Mouse (Mus musculus) cortical plate, adult 2 months (tissue): ENCODE measurements around the gene Susd1.

ENCODE experiments used
- CTCF ChIP-seq: fragments of 200-500 bp; IDR thresholded peaks from 2 replicates; pipeline ENCODE4 v1.5.1; 2011; ENCODE audit warnings: mild to moderate bottlenecking, control low read depth, low read length; ENCODE audit not compliant: insufficient read depth; ENCODE audit errors: extremely low read depth
- POLR2A ChIP-seq: fragments of 200-500 bp; IDR thresholded peaks from 2 replicates; pipeline ENCODE4 v1.6.1; 2011; ENCODE audit warnings: mild to moderate bottlenecking, low read length, control low read depth; ENCODE audit not compliant: insufficient read depth; ENCODE audit errors: extremely low read depth

DNA sequence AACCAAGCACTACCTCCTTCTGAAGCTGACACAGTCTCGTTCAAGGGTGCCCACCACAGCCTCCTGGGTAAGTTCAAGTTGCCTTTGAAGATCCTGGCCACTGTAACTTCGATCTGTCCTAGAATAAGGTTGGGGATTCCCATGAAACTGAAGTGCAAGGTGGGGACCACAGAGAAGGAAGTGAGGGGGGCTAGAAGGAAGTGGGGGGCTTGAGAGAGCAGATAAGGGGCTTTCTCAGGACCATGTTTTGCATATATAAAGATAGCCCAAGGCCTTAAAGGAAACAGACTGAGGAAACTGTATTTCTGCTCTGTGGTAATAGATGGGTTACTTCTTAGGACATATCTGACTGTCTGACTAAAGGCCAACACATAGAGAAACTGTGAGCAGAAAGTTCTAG is 151.3 kb downstream of the Susd1 start:
- TF ChIP-seq POLR2A (no peak), CTCF (no peak)
